Mouse (Mus musculus) CH12.LX (cell line): Measurements from ENCODE around the gene Pcolce. TPM values are rescaled to one million over a fixed set of nuclear protein-coding genes. Genes with fewer than 3 reads are reported as not detected.
A peak's percentile ranks its signal among the peaks of the same experiment; 100 is the strongest.

Experiments used
- DNase-seq: peaks from one replicate; pipeline ENCODE4 v3.0.0-alpha.2; 2013; ENCODE audit errors: extremely low read depth
- H3K27ac ChIP-seq: 2 replicates; pipeline ENCODE4 v1.5.1; 2012; ENCODE audit warnings: low read depth, mild to moderate bottlenecking, control low read depth, moderate library complexity; ENCODE audit not compliant: insufficient read depth
- H3K27me3 ChIP-seq: replicated peaks from 2 replicates; pipeline ENCODE3; 2012; ENCODE audit warnings: inconsistent platforms
- H3K36me3 ChIP-seq, 2 experiments: replicated peaks in 1 of 2; 2 replicates each; pipeline versions ENCODE3 to v1.6.1; 2012; ENCODE audit warnings: inconsistent platforms in 1 of 2, low read length in 1 of 2, mild to moderate bottlenecking in 1 of 2, mixed read lengths in 1 of 2, moderate library complexity in 1 of 2; ENCODE audit not compliant: control insufficient read depth in 1 of 2, insufficient read depth in 1 of 2
- H3K4me1 ChIP-seq, 2 experiments: 2 replicates each; pipeline ENCODE4 v1.6.1; 2012; ENCODE audit warnings: inconsistent platforms in 1 of 2, moderate library complexity in 1 of 2; ENCODE audit not compliant: insufficient read depth in 2 of 2, control insufficient read depth in 1 of 2
- H3K4me2 ChIP-seq: 2 replicates; pipeline ENCODE4 v1.6.1; 2012; ENCODE audit warnings: low read depth, mild to moderate bottlenecking, control low read depth; ENCODE audit not compliant: poor library complexity, insufficient read depth, severe bottlenecking
- H3K4me3 ChIP-seq, 3 experiments: fragments of 150-350 bp in 1 of 3; sonication (generic) in 1 of 3; replicated peaks in 1 of 3; 2 replicates each; pipeline versions ENCODE3 to v1.5.1; 2011 to 2012; ENCODE audit warnings: low read depth in 2 of 3, low read length in 2 of 3, mild to moderate bottlenecking in 2 of 3, moderate library complexity in 2 of 3, control low read depth in 1 of 3, improper control_type of control experiment in 1 of 3, inconsistent platforms in 1 of 3, mixed read lengths in 1 of 3; ENCODE audit not compliant: poor library complexity in 1 of 3
- H3K79me2 ChIP-seq: replicated peaks from 2 replicates; pipeline ENCODE4 v1.6.1; 2012; ENCODE audit warnings: mild to moderate bottlenecking, moderate library complexity; ENCODE audit not compliant: control insufficient read depth, poor library complexity, insufficient read depth, severe bottlenecking; ENCODE audit errors: extremely low read depth
- H3K9ac ChIP-seq: 2 replicates; pipeline ENCODE4 v1.6.1; 2012; ENCODE audit warnings: low read depth, mild to moderate bottlenecking, control low read depth, moderate library complexity; ENCODE audit not compliant: insufficient read depth
- H3K9me3 ChIP-seq: replicated peaks from 2 replicates; pipeline ENCODE3; 2012; ENCODE audit warnings: low read length, inconsistent platforms, mixed read lengths
- CHD1 ChIP-seq: IDR thresholded peaks from 2 replicates; pipeline ENCODE4 v1.6.1; 2012; ENCODE audit warnings: low read depth, low read length, improper control_type of control experiment, inconsistent platforms
- CTCF ChIP-seq, 2 experiments: IDR thresholded peaks in 1 of 2; conservative IDR thresholded peaks in 1 of 2; 2 replicates each; pipeline ENCODE4 v1.5.1; 2011 to 2012; ENCODE audit warnings: low read depth in 2 of 2, low read length in 2 of 2, improper control_type of control experiment in 1 of 2, inconsistent platforms in 1 of 2, mild to moderate bottlenecking in 1 of 2, moderate library complexity in 1 of 2
- ELF1 ChIP-seq: IDR thresholded peaks from 2 replicates; pipeline ENCODE4 v1.6.1; 2014; ENCODE audit warnings: low read depth, mild to moderate bottlenecking, inconsistent platforms, low read length, improper control_type of control experiment
- HCFC1 ChIP-seq: IDR thresholded peaks from 2 replicates; pipeline ENCODE4 v1.6.1; 2012; ENCODE audit warnings: low read depth, mild to moderate bottlenecking, inconsistent platforms, low read length, improper control_type of control experiment
- JUND ChIP-seq: conservative IDR thresholded peaks from 2 replicates; pipeline ENCODE4 v1.6.1; 2011; ENCODE audit warnings: low read depth, low read length, improper control_type of control experiment
- MAX ChIP-seq: IDR thresholded peaks from 2 replicates; pipeline ENCODE4 v1.6.1; 2011; ENCODE audit warnings: low read length, improper control_type of control experiment
- MAZ ChIP-seq: IDR thresholded peaks from 2 replicates; pipeline ENCODE4 v1.6.1; 2012; ENCODE audit warnings: low read depth, mild to moderate bottlenecking, inconsistent platforms, low read length, improper control_type of control experiment, moderate library complexity
- MXI1 ChIP-seq: IDR thresholded peaks from 2 replicates; pipeline ENCODE4 v1.6.1; 2011; ENCODE audit warnings: mild to moderate bottlenecking, low read depth, low read length, improper control_type of control experiment
- MYC ChIP-seq: IDR thresholded peaks from 2 replicates; pipeline ENCODE4 v1.6.1; 2011; ENCODE audit warnings: low read depth, mild to moderate bottlenecking, improper control_type of control experiment, low read length
- POLR2AphosphoS2 ChIP-seq: IDR thresholded peaks from 2 replicates; pipeline ENCODE4 v1.6.1; 2011; ENCODE audit warnings: low read depth, low read length, improper control_type of control experiment
- RCOR1 ChIP-seq: conservative IDR thresholded peaks from 2 replicates; pipeline ENCODE4 v1.6.1; 2012; ENCODE audit warnings: low read depth, mild to moderate bottlenecking, inconsistent platforms, low read length, improper control_type of control experiment
- SIN3A ChIP-seq: IDR thresholded peaks from 2 replicates; pipeline ENCODE4 v1.6.1; 2012; ENCODE audit warnings: low read length, improper control_type of control experiment, inconsistent platforms
- TBP ChIP-seq: conservative IDR thresholded peaks from 2 replicates; pipeline ENCODE4 v1.6.1; 2011; ENCODE audit warnings: low read depth, low read length, improper control_type of control experiment
- TCF12 ChIP-seq: IDR thresholded peaks from 2 replicates; pipeline ENCODE4 v1.6.1; 2014; ENCODE audit warnings: low read depth, mild to moderate bottlenecking, inconsistent platforms, low read length, improper control_type of control experiment
- UBTF ChIP-seq: IDR thresholded peaks from 2 replicates; pipeline ENCODE4 v1.6.1; 2012; ENCODE audit warnings: low read depth, mild to moderate bottlenecking, inconsistent platforms, low read length, improper control_type of control experiment, moderate library complexity
- ZC3H11A ChIP-seq: IDR thresholded peaks from 2 replicates; pipeline ENCODE4 v1.6.1; 2012; ENCODE audit warnings: low read depth, mild to moderate bottlenecking, inconsistent platforms, low read length, improper control_type of control experiment
- ZKSCAN1 ChIP-seq: IDR thresholded peaks from 2 replicates; pipeline ENCODE4 v1.6.1; 2012; ENCODE audit warnings: low read depth, inconsistent platforms, low read length, improper control_type of control experiment, borderline replicate concordance
- ZNF384 ChIP-seq: IDR thresholded peaks from 2 replicates; pipeline ENCODE4 v1.6.1; 2012; ENCODE audit warnings: low read depth, low read length, improper control_type of control experiment, inconsistent platforms
- dilution Hi-C: fragments of 300-500 bp; cut with MboI; formaldehyde crosslinking; loops from 2 replicates; pipeline ENCODE4 v1.14.3; 2020; ENCODE audit warnings: low sequenced_read_pairs; ENCODE audit not compliant: extremely low pct_unique_long_range_greater_than_20kb, extremely low pct_ligation_motif_present
- in situ Hi-C: fragments of 300-500 bp; cut with MboI; formaldehyde crosslinking; loops from 3 replicates; pipeline ENCODE4 v1.14.3; 2019; ENCODE audit warnings: low sequenced_read_pairs, low pct_ligation_motif_present, low pct_unique_long_range_greater_than_20kb, mixed read lengths
- polyA plus RNA-seq: library from polyadenylated mRNA; unstranded; fragments of >175 nt; gene quantifications from 2 replicates; pipeline ENCODE4 v1.2.1, GENCODE M21; 2012; ENCODE audit warnings: low read depth; ENCODE audit not compliant: insufficient read length
- total RNA-seq, 2 experiments: library from RNA; depleted of rRNA; stranded (reverse); fragments of 300-350 nt in 1 of 2; fragments of >200 nt in 1 of 2; gene quantifications; 2 replicates each; pipeline ENCODE4 v1.2.3; 2012 to 2014

The Pcolce gene
- total and polyA plus RNA-seq, 3 experiments: 0.30 to 0.97 TPM; not detected in 1

DNA sequence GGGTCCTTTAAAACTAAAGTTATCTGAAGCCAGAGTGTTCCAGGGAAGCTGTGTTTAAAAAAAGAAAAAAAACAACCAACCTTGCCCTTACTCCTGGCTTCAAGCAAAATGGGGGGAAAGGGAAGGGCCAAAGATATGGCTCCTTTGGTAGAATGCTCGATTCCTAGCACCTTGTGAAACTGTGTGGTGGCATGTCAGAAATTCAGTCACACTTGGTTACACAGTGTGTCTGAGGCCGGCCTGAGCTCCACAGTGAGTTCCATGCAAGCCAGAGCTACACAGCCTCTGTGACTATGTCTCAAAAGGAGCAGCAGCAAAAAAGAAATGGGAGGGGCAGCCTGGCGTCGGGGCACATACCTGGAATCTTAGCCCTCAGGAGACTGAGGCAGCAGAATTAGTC, 35.7 kb upstream of the Pcolce start:
- no peak overlapping the region for H3K4me3 ChIP-seq
- no peak overlapping the region for H3K9ac ChIP-seq
- H3K27me3 ChIP-seq: no peaks in the 10 kb centered on the region
- H3K27ac ChIP-seq: peak overlapping the region; percentile 29
- TF ChIP-seq MAZ (no peak), TBP (no peak), RCOR1 (no peak), JUND (no peak), UBTF (no peak), CHD1 (no peak), MAX (no peak; the same call in 1 of the 2 replicates), ELF1 (no peak)
- no peaks in the 10 kb centered on the region for H3K79me2 ChIP-seq
- H3K4me1 ChIP-seq: peaks cover 8 to 58% of the 10 kb centered on the region in 2 experiments
- no peaks in the 10 kb centered on the region for H3K9me3 ChIP-seq
- peaks cover 5 to 34% of the 10 kb centered on the region in 2 experiments for H3K36me3 ChIP-seq
- dilution Hi-C loops: no loop called here
- in situ Hi-C loops: no loop called here
- peak overlapping the region; percentile 54 for H3K4me2 ChIP-seq
- peak; percentile 63 for DNase-seq

DNA sequence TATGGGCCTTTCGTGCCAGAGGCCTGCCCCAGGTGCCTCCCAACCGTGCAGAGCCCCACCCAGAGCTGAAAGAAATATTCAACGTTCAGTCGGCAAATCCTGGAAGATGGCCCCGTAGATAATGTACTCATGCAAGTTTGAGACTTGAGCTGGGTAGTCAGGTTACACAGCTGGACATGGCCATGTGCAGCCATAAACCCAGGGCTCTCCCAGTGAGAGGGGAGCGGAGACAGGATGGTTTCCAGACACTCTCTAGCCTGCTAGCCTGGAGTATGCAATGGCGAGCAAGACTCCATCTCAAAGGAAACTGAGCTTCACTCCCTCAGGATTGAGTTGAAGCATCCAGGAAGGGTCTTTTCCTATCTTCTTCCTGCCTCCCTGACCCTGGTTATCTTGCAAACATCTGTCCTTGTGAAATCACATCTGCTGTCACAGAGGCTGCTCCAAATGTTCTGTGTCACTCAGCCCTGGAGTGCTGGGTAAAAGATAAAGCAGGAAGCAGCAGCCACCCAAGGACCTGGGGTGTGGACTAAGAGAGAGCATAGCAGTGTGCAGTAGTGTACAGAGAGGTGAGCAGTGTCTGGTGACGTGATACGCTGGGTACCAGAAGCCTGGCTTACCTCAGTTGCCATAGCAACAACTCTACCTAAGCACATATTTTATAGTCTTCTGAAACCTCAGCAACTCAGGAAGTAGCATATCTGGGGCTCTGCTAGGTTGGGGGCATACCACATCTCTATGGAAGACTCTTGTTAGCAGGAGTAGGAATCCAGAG, 34.4 kb upstream of the Pcolce start:
- H3K27ac ChIP-seq: no peak overlapping the region
- H3K36me3 ChIP-seq: peaks cover 1 to 29% of the 10 kb centered on the region in 2 experiments
- no peaks in the 10 kb centered on the region for H3K27me3 ChIP-seq
- no peak for DNase-seq
- dilution Hi-C loops: no loop called here
- no peak for TF ChIP-seq TCF12
- TF ChIP-seq SIN3A: no peak
- no peak for TF ChIP-seq ZKSCAN1
- TF ChIP-seq POLR2AphosphoS2: no peak
- TF ChIP-seq ZNF384: no peak
- TF ChIP-seq, all 38 proteins: peak for 0
- H3K4me2 ChIP-seq: no peak overlapping the region
- in situ Hi-C loops: no loop called here
- no peaks in the 10 kb centered on the region for H3K9me3 ChIP-seq
- H3K9ac ChIP-seq: no peak overlapping the region
- H3K79me2 ChIP-seq: no peaks in the 10 kb centered on the region
- H3K4me1 ChIP-seq: peaks cover 8 to 58% of the 10 kb centered on the region in 2 experiments
- H3K4me3 ChIP-seq: no peak overlapping the region

DNA sequence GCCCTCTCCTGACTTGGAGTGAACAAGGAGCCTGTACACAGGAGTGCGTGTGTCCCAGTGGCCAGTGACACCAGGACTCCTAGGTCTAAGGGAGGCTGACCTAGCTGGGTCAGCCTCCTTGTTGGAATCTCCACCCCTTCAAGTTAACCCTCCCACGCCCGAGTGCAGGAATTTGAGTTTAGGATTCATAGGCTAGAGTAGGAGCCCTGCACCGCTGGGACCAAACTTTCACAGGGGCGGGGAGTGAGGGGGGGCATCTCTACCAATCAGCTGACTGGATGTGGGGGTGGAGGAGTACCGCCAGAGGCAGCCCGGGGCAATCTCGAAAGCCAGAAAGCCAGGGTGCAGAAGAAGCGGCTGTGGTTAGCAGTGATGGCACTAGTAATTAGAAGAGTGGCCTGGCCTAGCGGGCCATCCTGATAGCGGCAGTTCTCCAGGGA, 32.1 kb upstream of the Pcolce start, which contains the start of gene Irs3:
TSS of gene Irs3 (minus strand) at position 63 of the 440 bp plus-strand sequence.
- H3K4me1 ChIP-seq: peaks cover 8 to 46% of the 10 kb centered on the region in 2 experiments
- no peaks in the 10 kb centered on the region for H3K9me3 ChIP-seq
- in situ Hi-C loops (no loop called here), dilution Hi-C loops (no loop called here)
- H3K27me3 ChIP-seq: no peaks in the 10 kb centered on the region
- TF ChIP-seq ZC3H11A: no peak
- TF ChIP-seq ZNF384: no peak
- no peak for TF ChIP-seq MXI1
- TF ChIP-seq HCFC1: no peak
- TF ChIP-seq CTCF (conservative IDR thresholded peaks at IDR 0.05 in 1 of 2, IDR thresholded peaks at IDR 0.05 in 1 of 2; ENCODE audit: low read depth in 2 of 2, low read length in 2 of 2): no peak
- TF ChIP-seq MYC: no peak
- no peak for DNase-seq
- H3K4me3 ChIP-seq: no peak within 1 kb of the TSS
- no peak within 1 kb of the TSS for H3K9ac ChIP-seq
- no peak within 1 kb of the TSS for H3K4me2 ChIP-seq
- H3K36me3 ChIP-seq: peaks cover 23 to 34% of the 10 kb centered on the region in 2 experiments
- H3K27ac ChIP-seq: no peak within 1 kb of the TSS
- H3K79me2 ChIP-seq: no peaks in the 10 kb centered on the region
